Mouse (Mus musculus): ENCODE measurements at regions not wholly inside any gene's neighbourhood (a gene's known extent, or its start where the extent isn't known, plus 50 kb on each side); places are given as distances from the start of the nearest gene placed in this dataset.

GRCm38 (mm10) chr19:14799002-14799401 is 201.2 kb upstream of the Tle4 start:
- no peak for DNase-seq (ENCODE audit: extremely low spot score, low read depth, low spot score)

GRCm38 (mm10) chr19:14798417-14798816 is 200.6 kb upstream of the Tle4 start:
- no peak for DNase-seq (ENCODE audit: extremely low spot score, low read depth, low spot score)

GRCm38 (mm10) chr19:14795910-14796309 is 198.1 kb upstream of the Tle4 start:
- DNase-seq (ENCODE audit: extremely low spot score, low read depth, low spot score), result no peak

- DNase-seq (ENCODE audit: extremely low spot score, low read depth, low spot score), result no peak
These were observed 192.1 kb upstream of the Tle4 start for GRCm38 (mm10) chr19:14789992-14790391.

GRCm38 (mm10) chr19:14788630-14789029 is 190.8 kb upstream of the Tle4 start:
- no peak for DNase-seq (ENCODE audit: extremely low spot score, low read depth, low spot score)

GRCm38 (mm10) chr19:14786868-14787267 is 189.0 kb upstream of the Tle4 start:
- no peak for DNase-seq (ENCODE audit: extremely low spot score, low read depth, low spot score)

GRCm38 (mm10) chr19:14785661-14786060 is 187.8 kb upstream of the Tle4 start:
- DNase-seq (ENCODE audit: extremely low spot score, low read depth, low spot score), result no peak

- no peak for DNase-seq (ENCODE audit: extremely low spot score, low read depth, low spot score)
These were observed 179.9 kb upstream of the Tle4 start for GRCm38 (mm10) chr19:14777709-14778108.

GRCm38 (mm10) chr19:14777198-14777597 is 179.3 kb upstream of the Tle4 start:
- peak; percentile 30 for DNase-seq (ENCODE audit: extremely low spot score, low read depth, low spot score)

- no peak for DNase-seq (ENCODE audit: extremely low spot score, low read depth, low spot score)
These were observed 178.9 kb upstream of the Tle4 start for GRCm38 (mm10) chr19:14776791-14777190.

GRCm38 (mm10) chr19:14772794-14773193 is 174.9 kb upstream of the Tle4 start:
- no peak for DNase-seq (ENCODE audit: extremely low spot score, low read depth, low spot score)

GRCm38 (mm10) chr19:14752646-14753045 is 154.8 kb upstream of the Tle4 start:
- no peak for DNase-seq (ENCODE audit: extremely low spot score, low read depth, low spot score)

GRCm38 (mm10) chr19:14742361-14742760 is 144.5 kb upstream of the Tle4 start:
- DNase-seq (ENCODE audit: extremely low spot score, low read depth, low spot score), result no peak

GRCm38 (mm10) chr19:14740936-14741335 is 143.1 kb upstream of the Tle4 start:
- no peak for DNase-seq (ENCODE audit: extremely low spot score, low read depth, low spot score)

- no peak for DNase-seq (ENCODE audit: extremely low spot score, low read depth, low spot score)
These were observed 142.3 kb upstream of the Tle4 start for GRCm38 (mm10) chr19:14740139-14740538.

GRCm38 (mm10) chr19:14736514-14736913 is 138.7 kb upstream of the Tle4 start:
- DNase-seq (ENCODE audit: extremely low spot score, low read depth, low spot score), result no peak

- DNase-seq (ENCODE audit: extremely low spot score, low read depth, low spot score), result peak; percentile 61
These were observed 127.5 kb upstream of the Tle4 start for GRCm38 (mm10) chr19:14725329-14725728.

GRCm38 (mm10) chr19:14724637-14725036 is 126.8 kb upstream of the Tle4 start:
- DNase-seq (ENCODE audit: extremely low spot score, low read depth, low spot score), result no peak

GRCm38 (mm10) chr19:14705791-14706190 is 107.9 kb upstream of the Tle4 start:
- DNase-seq (ENCODE audit: extremely low spot score, low read depth, low spot score), result no peak

- no peak for DNase-seq (ENCODE audit: extremely low spot score, low read depth, low spot score)
These were observed 103.3 kb upstream of the Tle4 start for GRCm38 (mm10) chr19:14701116-14701515.

GRCm38 (mm10) chr19:14695369-14695768 is 97.5 kb upstream of the Tle4 start:
- DNase-seq (ENCODE audit: extremely low spot score, low read depth, low spot score), result no peak

GRCm38 (mm10) chr19:14692183-14692582 is 94.3 kb upstream of the Tle4 start:
- DNase-seq (ENCODE audit: extremely low spot score, low read depth, low spot score), result no peak

GRCm38 (mm10) chr19:14685628-14686027 is 87.8 kb upstream of the Tle4 start:
- no peak for DNase-seq (ENCODE audit: extremely low spot score, low read depth, low spot score)

- DNase-seq (ENCODE audit: extremely low spot score, low read depth, low spot score), result no peak
These were observed 86.8 kb upstream of the Tle4 start for GRCm38 (mm10) chr19:14684669-14685068.

Measured in hindlimb bud, embryonic 11.5 days (tissue).